Mouse (Mus musculus) cerebellum, postnatal 14 days (tissue): ENCODE measurements around the gene Trim41.
A peak's percentile ranks its signal among the peaks of the same experiment; 100 is the strongest.
"Not testable (repeated sequence)": the region's sequence is repeated elsewhere in the genome, so short reads cannot be mapped to it uniquely, and the experiment has no call there.

Experiments
- DNase-seq, 2 experiments: peaks; one replicate each; pipeline ENCODE4 v3.0.0; 2021; ENCODE audit warnings: mixed read lengths in 2 of 2

Gene Trim41

GRCm38 (mm10) chr11:48810142-48810541 is 7.0 kb downstream of the Trim41 start:
- peak in 1 of 2 experiments; percentile 28 for DNase-seq

- no peak for DNase-seq
These were observed 7.7 kb downstream of the Trim41 start for GRCm38 (mm10) chr11:48809434-48809830.

GRCm38 (mm10) chr11:48808737-48809433 is 8.3 kb downstream of the Trim41 start:
- peak in 1 of 2 experiments; percentile 26 for DNase-seq

- no peak for DNase-seq
These were observed 8.9 kb downstream of the Trim41 start for GRCm38 (mm10) chr11:48808304-48808646.

- DNase-seq, result no peak
These were observed 9.4 kb downstream of the Trim41 start for GRCm38 (mm10) chr11:48807563-48808303.

- DNase-seq, result peak in 1 of 2 experiments; percentile 30
These were observed 10.1 kb downstream of the Trim41 start for GRCm38 (mm10) chr11:48806856-48807562.

GRCm38 (mm10) chr11:48804922-48805321 is 12.2 kb downstream of the Trim41 start:
- DNase-seq, result no peak

GRCm38 (mm10) chr11:48803988-48804387 is 13.2 kb downstream of the Trim41 start:
- no peak for DNase-seq

- DNase-seq, result no peak
These were observed 15.1 kb downstream of the Trim41 start for GRCm38 (mm10) chr11:48801831-48802772.

GRCm38 (mm10) chr11:48799921-48800701 is 17.0 kb downstream of the Trim41 start, which contains the start of gene Rack1:
Gene Rack1 (plus strand): TSS chr11:48800332.
- DNase-seq, result peak; percentile 87 to 90

- DNase-seq, result no peak
These were observed 17.9 kb downstream of the Trim41 start for GRCm38 (mm10) chr11:48798984-48799920.

GRCm38 (mm10) chr11:48798308-48798707 is 18.8 kb downstream of the Trim41 start:
- no peak for DNase-seq

GRCm38 (mm10) chr11:48797287-48797686 is 19.9 kb downstream of the Trim41 start:
- DNase-seq, result no peak

- no peak for DNase-seq
These were observed 20.9 kb downstream of the Trim41 start for GRCm38 (mm10) chr11:48796290-48796689.

GRCm38 (mm10) chr11:48795221-48795620 is 21.9 kb downstream of the Trim41 start:
- peak in 1 of 2 experiments; percentile 37 for DNase-seq

GRCm38 (mm10) chr11:48793184-48793583 is 24.0 kb downstream of the Trim41 start:
- DNase-seq, result no peak

- DNase-seq, result not testable (repeated sequence)
These were observed 25.3 kb downstream of the Trim41 start for GRCm38 (mm10) chr11:48791894-48792293.

GRCm38 (mm10) chr11:48790946-48791345 is 26.2 kb downstream of the Trim41 start:
- no peak for DNase-seq

- peak; percentile 92 to 94 for DNase-seq
These were observed 27.0 kb downstream of the Trim41 start for GRCm38 (mm10) chr11:48789973-48790823.
